Mouse (Mus musculus): Measurements from ENCODE around the gene Ms4a4b.
"Not testable (repeated sequence)": the region's sequence is repeated elsewhere in the genome, so short reads cannot be mapped to it uniquely, and the experiment has no call there.

Gene Ms4a4b

DNA sequence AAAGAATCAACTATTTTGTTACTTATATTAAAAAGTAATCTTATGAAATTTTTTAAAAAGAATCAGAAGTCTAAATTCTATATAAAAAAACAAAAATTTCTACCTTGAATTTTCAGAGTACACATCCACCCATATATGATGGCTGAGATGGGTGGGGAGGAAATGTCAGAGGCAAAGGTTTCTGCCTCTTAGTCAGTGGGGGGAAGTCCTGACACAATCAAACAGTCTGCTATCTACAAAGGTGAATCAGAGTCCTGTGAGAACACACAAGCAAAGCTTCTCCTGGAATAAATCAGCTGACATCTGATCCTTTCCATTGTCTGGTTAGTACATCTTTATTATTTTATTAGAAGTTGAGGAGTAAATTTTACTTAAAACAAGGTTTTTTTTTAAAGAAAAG lies at the start of gene Ms4a4b:
TSS of gene Ms4a4b (plus strand) at position 216 of the 400 bp plus-strand sequence.
- no peak for DNase-seq

DNA sequence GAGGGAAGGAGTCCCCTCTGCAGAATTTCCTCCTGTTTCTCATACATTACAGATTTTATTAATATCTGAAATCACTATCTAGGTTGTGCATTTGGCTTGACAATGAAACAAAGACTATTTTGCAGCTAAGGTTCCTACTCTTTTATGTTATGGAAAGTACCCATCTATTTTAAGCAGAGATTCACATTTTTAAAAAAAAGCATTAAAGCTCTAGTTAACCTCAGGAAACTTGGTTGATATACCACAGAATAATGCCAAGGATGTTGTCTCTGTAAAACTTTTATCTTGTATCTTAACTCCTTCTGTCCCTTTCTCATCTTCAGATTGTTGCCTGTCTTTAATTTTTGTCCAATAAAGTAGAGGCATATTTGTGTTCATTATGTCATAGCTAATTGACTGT lies 47.6 kb upstream of the Ms4a4b start:
- no peak for DNase-seq

DNA sequence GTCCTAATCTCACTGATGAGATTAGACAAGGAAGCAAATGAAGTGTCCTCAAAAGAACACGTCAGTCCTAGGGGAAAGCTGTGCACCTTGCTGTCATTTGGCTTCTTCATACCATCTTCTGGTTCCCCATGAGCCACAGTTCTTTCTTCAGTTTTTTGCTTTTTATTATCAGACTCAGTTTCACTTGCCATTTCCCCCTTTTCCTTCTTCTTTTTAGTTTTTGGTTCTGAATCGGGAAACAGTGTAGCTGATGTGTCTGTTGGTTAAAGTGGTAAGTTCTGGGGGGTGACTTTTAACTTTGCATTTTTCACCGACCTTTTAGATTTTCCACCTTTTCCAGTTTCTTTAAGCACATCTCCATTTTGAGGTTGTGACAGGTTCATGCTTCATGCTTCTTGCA lies 38.8 kb upstream of the Ms4a4b start, which contains the start of gene Ms4a4c:
TSS of gene Ms4a4c (plus strand) at position 244 of the 400 bp plus-strand sequence.
- DNase-seq = no peak

DNA sequence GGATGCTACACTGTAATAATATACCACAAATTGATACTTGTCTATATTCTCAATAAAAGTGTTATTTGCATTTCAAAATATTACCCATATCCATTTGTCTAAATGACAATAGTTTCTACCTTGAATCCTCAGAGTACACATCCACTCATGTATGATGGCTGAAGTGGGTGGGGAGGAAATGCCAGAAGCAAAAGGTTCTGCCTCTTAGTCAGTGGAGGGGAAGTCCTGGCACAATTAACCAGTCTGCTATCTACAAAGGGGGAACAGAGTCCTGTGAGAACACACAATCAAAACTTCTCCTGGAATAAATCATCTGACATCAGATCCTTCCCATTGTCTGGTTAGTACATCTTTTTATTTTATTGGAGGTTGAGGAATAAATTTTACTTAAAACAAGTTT lies 35.9 kb upstream of the Ms4a4b start:
- DNase-seq = no peak

DNA sequence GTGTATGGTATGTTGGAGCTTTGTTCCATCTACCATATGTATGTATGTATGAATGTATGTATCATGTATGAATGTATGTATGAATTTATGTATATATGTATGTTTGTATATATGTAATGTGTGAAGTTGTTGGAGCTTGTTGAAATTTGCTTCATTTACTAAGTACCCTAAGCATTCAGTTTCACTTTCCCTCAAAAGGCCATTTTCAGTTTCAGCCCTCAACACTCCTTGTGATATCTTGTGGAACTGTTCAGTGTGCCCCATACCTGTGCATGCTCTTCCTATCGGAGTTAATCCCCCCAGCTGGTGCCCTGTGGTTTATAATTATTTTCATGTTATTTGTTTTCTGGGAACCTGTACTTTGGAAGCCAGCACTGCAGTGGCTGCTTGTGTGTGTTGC lies 34.8 kb upstream of the Ms4a4b start:
- no peak for DNase-seq

DNA sequence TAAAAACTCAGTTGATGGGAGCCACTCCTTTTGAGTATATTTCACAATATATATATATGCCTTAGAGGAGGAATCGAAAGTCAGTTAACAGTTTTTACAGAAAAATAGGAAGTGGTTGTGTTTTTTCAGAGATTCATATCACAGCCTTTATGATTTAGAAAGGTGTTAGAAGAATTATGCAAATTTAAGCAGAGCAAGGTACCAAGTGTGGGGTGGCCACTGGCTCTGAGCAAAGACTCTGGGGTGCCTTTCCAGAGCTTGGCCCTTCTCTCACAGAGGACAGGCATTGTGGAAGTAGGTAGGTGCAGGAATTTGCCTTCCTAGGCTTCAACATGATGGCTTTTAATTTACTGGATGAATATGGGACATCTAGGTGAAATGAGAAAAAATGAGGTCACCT lies 31.7 kb upstream of the Ms4a4b start:
- no peak for DNase-seq

DNA sequence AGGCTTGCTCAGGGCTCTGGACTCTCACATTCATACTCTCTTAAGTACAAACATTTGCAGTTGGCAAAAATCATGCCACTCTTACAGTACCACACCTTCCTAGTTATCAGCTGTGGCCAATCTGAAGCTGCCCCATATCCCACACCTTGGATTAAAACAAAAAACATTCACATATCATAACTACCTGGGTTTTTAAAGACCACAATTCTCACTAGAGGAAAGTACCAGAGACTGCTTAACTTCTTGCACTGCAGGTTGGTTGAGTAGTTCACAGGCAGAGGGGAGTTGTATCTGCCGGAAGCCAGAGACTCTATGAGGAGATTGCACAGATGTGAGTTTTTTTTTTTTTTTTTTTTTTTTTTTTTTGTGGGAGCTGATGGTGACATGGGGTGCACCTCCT lies 29.3 kb upstream of the Ms4a4b start:
- DNase-seq = no peak

DNA sequence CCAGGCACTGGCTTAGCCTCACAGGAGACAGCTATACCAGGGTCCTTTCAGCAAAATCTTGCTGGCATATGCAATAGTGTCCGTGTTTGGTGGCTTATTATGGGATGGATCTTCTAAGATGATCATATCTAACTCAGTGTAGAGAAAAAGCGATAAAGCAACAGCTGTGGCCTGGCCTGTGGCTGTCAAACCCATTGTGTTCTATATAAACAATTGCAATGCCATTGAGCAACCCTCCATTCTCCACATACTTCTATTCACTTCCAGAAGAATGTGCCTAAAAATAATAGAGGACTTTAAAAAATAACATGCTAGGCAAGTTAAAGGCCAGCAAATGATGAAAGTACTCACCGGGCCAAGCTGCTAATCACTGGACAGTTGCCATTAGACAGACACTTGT lies 27.8 kb upstream of the Ms4a4b start:
- no peak for DNase-seq

DNA sequence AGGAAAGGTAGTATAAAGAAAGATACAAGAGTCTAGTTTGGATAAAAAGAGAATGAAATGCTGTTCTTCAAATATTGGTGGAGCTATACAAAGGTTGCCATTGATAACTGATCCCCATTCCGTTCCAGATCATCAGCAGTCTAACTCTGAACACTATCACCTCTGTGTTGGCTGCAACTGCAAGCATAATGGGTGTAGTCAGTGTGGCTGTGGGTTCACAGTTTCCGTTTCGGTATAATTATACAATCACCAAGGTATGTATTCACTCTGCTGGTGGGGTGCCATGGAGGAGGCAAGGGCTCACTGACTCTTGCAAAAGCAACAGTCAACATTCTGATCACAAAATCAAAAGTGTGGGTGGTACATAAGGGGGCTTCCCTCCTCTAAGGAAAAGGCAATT lies 24.5 kb upstream of the Ms4a4b start:
- DNase-seq = not testable (repeated sequence)

DNA sequence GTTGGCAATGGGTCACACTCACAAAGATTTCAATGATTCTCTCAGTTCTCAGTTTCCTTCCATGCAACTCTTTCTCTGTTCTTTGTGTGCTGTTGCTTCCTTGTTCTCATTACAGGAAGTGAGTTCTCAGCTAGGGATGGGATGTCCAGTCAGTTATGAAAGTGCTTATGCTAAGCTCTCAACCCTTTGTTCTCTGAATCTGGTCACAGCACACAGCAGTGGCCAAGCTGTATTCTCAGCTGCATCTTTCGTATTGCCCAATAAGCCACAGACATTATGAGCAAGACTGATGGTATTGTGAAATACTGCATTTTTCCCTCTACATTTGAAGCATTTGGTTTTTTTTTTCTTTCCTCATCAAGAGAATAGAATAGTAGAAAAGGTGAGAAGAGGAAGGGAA lies 12.1 kb upstream of the Ms4a4b start:
- not testable (repeated sequence) for DNase-seq

DNA sequence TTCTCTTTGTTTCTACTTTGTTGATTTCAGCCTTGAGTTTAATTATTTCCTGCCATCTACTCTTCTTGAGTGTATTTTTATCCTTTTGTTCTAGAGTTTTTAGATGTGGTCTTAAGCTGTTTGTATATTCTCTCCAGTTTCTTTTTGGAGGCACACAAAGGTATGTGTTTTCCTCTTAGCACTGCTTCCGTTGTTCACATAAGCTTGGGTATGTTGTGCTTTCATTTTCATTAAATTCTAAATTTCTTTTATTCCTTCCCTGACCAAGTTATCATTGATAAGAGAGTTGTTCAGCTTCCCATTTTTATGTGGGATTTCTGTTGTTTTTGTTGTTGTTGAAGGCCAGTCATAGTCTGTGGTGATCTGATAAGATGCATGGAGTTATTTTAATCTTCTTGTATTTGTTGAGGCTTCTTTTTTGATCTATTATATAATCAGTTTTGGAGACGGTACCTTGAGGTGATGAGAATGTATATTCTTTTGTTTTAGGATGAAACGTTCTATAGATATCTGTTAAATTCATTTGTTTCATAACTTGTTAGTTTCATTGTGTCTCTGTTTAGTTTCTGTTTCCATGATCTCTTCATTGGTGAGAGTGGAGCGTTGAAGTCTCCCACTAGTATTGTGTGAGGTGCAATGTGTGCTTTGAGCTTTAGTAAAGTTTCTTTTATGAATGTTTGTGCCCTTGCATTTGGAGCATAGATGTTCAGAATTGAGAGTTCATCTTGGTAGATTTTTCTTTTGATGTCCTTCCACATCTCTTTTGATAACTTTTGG lies 8.1 kb upstream of the Ms4a4b start:
- DNase-seq = no peak

DNA sequence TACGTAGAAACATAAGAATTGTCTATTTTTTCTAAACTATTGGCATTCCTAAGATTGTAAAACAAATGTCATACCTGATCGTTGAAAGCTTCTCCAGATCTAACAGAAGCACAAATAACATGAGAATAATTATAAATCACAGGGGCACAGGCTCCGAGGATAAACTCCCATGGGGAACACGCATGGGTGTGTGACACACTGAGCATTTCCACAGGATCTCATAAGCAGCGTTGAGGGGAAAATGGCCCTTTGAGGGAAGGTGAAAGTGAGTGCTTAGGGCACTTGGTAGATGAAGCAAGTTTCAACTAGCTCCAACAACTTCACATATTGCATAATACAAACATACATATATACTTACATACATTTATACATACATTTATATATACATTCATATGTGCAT lies 611 bp downstream of the Ms4a4b start:
- no peak for DNase-seq

DNA sequence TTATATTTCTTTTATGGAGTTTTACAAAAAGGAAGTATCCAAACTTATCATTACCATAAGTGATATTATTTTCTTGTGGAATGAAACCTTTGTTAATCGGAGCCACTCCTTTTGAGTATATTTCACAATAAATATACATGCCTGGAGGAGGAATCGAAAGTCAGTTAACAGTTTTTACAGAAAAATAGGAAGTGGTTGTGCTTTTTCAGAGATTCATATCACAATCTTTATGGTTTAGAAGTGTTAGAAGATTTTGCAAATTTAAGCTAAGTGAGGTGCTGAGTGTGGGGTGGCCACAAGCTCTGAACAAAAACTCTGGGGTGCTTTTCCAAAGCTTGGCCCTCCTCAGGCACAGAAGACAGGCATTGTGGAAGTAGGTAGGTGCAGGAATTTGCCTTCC lies 3.9 kb downstream of the Ms4a4b start:
- no peak for DNase-seq

DNA sequence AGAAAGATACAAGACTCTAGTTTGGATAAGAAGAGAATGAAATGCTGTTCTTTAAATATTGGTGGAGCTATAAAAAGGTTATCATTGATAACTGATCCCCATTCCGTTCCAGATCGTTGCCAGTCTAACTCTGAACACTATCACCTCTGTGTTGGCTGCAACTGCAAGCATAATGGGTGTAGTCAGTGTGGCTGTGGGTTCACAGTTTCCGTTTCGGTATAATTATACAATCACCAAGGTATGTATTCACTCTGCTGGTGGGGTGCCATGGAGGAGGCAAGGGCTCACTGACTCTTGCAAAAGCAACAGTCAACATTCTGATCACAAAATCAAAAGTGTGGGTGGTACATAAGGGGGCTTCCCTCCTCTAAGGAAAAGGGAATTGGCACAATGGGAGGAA lies 15.7 kb downstream of the Ms4a4b start:
- not testable (repeated sequence) for DNase-seq

DNA sequence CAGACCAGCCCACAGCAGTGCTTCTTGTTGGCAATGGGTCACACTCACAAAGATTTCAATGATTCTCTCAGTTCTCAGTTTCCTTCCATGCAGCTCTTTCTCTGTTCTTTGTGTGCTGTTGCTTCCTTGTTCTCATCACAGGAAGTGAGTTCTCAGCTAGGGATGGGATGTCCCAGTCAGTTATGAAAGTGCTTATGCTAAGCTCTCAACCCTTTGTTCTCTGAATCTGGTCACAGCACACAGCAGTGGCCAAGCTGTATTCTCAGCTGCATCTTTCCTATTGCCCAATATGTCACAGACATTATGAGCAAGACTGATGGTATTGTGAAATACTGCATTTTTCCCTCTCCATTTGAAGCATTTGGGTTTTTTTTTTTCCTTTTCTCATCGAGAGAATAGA lies 21.4 kb downstream of the Ms4a4b start:
- not testable (repeated sequence) for DNase-seq

DNA sequence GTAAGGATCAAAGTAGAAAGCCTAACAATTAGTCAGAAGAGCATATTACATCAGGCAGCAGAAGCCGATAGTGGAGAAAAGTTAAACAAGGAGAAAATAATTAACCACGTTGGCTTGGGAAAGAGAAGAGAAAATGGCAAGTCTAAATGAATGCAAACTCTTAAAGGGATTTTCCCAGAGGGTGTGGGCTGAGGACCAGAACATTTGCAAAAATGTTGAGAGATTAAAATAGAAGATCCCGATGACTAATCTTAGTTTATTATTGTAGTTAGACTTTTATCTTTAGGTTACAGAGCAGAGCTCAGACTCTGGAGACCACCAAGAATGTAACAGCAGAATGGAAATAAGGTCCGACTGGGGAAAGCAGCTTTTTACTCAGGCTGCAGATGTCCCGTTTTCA lies 23.1 kb downstream of the Ms4a4b start:
- DNase-seq = no peak

DNA sequence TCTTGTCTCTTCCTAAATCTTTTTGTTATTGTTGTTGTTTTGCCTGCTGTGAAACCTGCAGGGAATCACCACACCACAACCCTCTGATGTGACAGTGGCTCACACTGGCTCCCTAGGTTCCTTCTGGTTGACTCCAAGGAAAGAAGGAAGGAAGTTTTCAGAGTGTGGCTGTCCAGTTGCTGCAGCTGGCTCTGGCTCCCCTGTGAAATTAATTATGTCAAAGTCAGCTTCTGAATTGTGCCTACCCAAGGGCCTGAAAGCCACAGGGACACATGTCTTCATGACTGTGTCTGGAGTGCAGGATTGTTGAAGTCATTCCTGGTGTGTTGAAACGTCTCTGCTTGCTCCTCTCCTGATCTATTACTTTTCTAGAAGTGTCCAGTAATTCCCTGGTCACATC lies 25.0 kb downstream of the Ms4a4b start:
- DNase-seq = not testable (repeated sequence)

DNA sequence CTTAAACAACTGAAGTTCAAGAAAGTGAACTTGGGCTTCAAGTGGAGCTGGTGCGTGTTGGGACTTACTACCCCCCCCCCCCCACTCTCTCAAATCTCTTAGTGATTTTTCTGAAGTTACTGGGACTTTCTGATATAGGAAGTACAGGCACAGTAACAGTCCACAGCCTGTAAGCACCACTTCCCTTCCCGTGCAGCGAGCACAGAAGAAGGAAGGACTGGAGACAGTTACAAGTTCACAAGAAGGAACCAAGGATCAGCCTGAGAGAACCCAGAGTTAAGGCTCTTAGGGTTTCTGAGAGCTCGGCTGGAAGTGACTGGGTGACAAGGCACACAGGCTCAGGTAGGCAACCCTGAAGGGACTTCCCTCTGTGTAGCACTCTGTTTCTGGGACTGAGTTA lies 25.9 kb downstream of the Ms4a4b start, which contains the start of gene Ms4a6c:
TSS of gene Ms4a6c (plus strand) at position 152 of the 400 bp plus-strand sequence.
- not testable (repeated sequence) for DNase-seq

DNA sequence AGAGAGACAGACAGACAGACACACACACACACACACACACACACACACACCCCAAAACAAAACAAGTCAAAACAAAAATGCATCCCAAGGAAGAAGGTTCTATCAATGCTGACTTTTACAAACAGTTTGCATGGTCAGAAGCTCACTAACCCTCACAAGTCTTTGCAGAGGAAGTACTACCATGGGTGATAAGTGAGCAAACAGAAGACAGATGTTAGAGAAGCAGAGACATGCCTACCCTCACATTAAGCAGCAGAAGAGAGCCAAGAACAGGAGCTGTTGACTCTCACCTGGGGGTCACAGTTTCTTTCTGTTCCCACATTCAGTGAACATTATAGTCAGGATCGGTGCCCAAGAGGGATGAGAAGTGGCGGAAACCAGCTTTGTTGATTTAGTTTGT lies 36.4 kb downstream of the Ms4a4b start:
- no peak for DNase-seq

DNA sequence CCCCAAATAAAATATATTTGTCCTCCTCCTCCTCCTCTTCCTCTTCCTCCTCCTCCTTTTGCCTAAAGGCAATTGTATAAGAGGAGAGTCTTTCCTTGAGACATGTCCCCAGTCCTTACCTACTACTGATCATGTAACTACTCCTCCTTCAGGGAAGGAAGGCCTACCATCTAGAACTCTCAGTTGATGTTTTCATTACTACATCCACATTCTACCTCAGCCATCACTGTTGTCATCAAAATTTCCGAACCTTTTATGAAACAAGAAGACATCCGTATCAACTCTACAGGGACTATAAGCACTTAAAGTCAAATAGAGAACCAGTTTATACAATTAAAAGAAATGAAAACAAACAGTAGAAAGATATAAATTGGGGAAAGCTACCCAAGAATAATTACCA lies 39.3 kb downstream of the Ms4a4b start:
- DNase-seq = no peak

DNA sequence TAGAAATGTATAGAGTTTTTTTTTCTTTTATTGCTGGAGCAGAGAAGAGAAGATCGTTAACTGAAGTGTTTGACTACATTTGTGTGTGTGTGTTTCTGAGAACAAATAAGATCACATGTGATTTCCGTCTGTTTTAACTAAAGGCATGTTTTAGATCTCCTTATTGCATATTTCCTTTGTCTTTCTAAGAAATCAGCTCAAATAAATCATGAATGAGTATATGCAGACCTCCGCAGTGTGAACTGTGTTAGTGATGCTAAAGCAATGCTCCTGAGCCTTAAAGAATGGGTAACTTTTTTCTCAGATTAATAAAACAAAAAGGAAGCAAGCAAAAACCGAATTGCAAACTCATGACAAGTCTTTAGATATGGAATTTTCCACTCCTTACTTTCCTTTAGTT lies 40.6 kb downstream of the Ms4a4b start:
- DNase-seq = no peak

DNA sequence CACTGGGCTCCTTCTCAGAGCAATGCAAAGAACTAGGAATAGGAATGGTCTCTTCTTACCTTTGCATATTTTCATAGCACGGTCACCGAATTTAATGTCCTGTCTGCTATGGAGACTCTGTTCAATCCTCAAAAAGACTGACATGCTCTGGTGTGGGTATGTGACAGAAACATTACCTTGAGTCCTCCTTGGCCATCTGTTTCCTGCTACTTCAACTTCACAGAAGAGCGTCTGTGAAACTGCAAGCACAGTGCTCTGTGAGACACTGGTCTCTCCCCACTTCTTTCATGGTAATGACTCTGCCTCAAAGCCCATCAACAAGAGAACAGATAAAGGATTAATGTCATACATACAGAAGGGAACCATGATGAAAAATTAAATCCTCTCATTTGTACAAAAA lies 41.0 kb downstream of the Ms4a4b start:
- DNase-seq = no peak

DNA sequence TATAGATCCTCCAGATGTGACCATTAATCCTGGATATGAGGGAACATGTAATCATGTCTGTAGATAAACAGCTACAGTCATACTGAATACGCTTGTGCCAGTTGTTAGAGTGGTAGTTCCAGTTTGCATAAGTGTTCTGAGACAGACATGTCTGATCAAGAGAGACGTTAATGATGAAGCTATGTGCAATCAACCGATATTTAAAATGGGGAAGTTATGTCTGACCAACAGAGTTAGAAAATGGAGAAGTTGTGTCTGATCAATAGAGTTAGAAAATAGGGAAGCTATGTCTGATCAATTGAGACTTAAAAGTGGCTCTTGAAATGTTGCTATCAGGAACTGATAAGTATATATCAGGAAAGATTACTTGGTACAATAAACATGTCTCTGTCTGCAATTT lies 41.9 kb downstream of the Ms4a4b start:
- no peak for DNase-seq

DNA sequence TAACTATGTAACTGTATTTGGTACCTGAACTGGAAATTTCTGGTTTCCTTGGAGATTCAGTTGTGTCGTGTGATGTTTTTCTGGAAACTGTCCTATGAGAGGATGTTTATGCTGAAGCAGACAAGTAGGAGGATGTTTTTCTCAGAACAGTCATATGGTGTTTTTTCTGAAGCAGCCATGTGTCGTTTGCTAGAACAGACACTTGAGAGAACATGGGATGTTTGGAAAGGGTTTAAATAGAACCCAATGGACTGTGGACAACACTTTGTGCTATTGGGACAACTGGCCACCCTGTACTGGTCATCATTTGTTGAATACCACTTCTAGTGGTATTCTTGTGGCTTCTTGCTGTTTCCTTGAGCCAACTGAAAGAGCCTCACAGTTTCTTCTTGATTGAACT lies 42.4 kb downstream of the Ms4a4b start, which contains the start of gene Gm8369:
TSS of gene Gm8369 (plus strand) at position 193 of the 400 bp plus-strand sequence.
- DNase-seq = no peak

DNA sequence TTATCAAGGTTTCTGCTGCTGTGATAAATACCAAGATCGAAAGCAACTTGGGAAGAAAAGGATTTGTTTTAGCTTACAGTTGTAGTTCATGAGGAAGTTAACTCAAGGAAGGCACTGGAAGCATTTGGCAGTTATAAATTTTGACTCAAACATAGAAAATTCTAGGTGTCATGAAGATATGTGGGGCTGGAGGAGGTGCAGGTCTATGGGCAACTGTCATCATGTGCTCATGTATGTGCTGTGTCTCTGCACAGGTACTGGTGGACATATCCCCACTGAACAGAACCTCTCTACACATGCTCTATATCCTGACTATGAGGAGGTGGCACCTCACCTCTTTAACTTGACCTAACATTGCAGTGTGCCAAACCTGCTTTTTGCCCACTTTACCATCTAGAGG lies 43.2 kb downstream of the Ms4a4b start:
- no peak for DNase-seq

Measured in cerebellum, adult 9-10 months (tissue).